Mouse (Mus musculus) ES-E14 (cell line): ENCODE data around the gene Rab1a. TPM values are rescaled to one million over a fixed set of nuclear protein-coding genes. Genes with fewer than 3 reads are reported as not detected.

Experiments used
- DNase-seq: peaks from one replicate; pipeline ENCODE4 v3.0.0-alpha.2; 2013; ENCODE audit warnings: low read depth, low spot score
- H3K27ac ChIP-seq: 2 replicates; pipeline ENCODE4 v1.5.1; 2012; ENCODE audit warnings: low read depth, mild to moderate bottlenecking, low read length, moderate library complexity, mixed read lengths; ENCODE audit not compliant: poor library complexity, insufficient read depth, severe bottlenecking
- H3K36me3 ChIP-seq: 2 replicates; pipeline ENCODE4 v1.6.1; 2012; ENCODE audit warnings: mild to moderate bottlenecking, low read length, moderate library complexity, mixed read lengths; ENCODE audit not compliant: control insufficient read depth, poor library complexity, insufficient read depth, severe bottlenecking
- H3K4me1 ChIP-seq, 2 experiments: fragments of 150-350 bp in 1 of 2; sonication (generic) in 1 of 2; 2 replicates each; pipeline ENCODE4 v1.6.1; 2012; ENCODE audit warnings: low read length in 2 of 2, mild to moderate bottlenecking in 1 of 2, mixed read lengths in 1 of 2; ENCODE audit not compliant: control insufficient read depth in 2 of 2, insufficient read depth in 2 of 2, poor library complexity in 1 of 2
- H3K4me3 ChIP-seq, 2 experiments: fragments of 150-350 bp in 1 of 2; sonication (generic) in 1 of 2; 2 replicates each; pipeline ENCODE4 v1.5.1; 2012; ENCODE audit warnings: low read length in 2 of 2, low read depth in 1 of 2, mild to moderate bottlenecking in 1 of 2, mixed read lengths in 1 of 2; ENCODE audit not compliant: insufficient read depth in 1 of 2, poor library complexity in 1 of 2, severe bottlenecking in 1 of 2
- H3K9ac ChIP-seq: 2 replicates; pipeline ENCODE4 v1.6.1; 2012; ENCODE audit warnings: low read depth, mild to moderate bottlenecking, low read length, mixed read lengths; ENCODE audit not compliant: poor library complexity, insufficient read depth, severe bottlenecking
- H3K9me3 ChIP-seq: fragments of 150-350 bp; sonication (generic); 2 replicates; pipeline ENCODE4 v1.6.1; 2012; ENCODE audit warnings: low read depth, mild to moderate bottlenecking, low read length; ENCODE audit not compliant: control insufficient read depth, insufficient read depth
- CHD2 ChIP-seq: IDR thresholded peaks from 2 replicates; pipeline ENCODE4 v1.6.1; 2014; ENCODE audit warnings: mild to moderate bottlenecking, low read depth, low read length, inconsistent platforms
- HCFC1 ChIP-seq: IDR thresholded peaks from 2 replicates; pipeline ENCODE4 v1.6.1; 2012; ENCODE audit warnings: low read length, inconsistent platforms, borderline replicate concordance; ENCODE audit not compliant: insufficient read depth
- MAFK ChIP-seq: IDR thresholded peaks from 2 replicates; pipeline ENCODE4 v1.6.1; 2014; ENCODE audit warnings: mild to moderate bottlenecking, low read depth, low read length, inconsistent platforms; ENCODE audit not compliant: insufficient read depth
- ZC3H11A ChIP-seq: IDR thresholded peaks from 2 replicates; pipeline ENCODE4 v1.6.1; 2012; ENCODE audit warnings: low read depth, mild to moderate bottlenecking, inconsistent platforms, low read length, borderline replicate concordance
- ZNF384 ChIP-seq: IDR thresholded peaks from 2 replicates; pipeline ENCODE4 v1.6.1; 2012; ENCODE audit warnings: low read depth, low read length, inconsistent platforms
- in situ Hi-C, 2 experiments: fragments of 600-800 bp; cut with MboI; formaldehyde crosslinking; loops; one replicate each; pipeline ENCODE4 v1.15.1; 2025; ENCODE audit warnings: low sequenced_read_pairs in 2 of 2, inconsistent platforms in 1 of 2; ENCODE audit not compliant: unreplicated experiment in 2 of 2
- total RNA-seq: library from RNA; depleted of rRNA; stranded (reverse); fragments of 300-350 nt; gene quantifications from 2 replicates; pipeline ENCODE4 v1.2.3, GENCODE M21; 2012

The Rab1a gene
- total RNA-seq, 1 experiment, result 122 TPM

GRCm38 (mm10) chr11:20231128-20231878, 30.1 kb downstream of the Rab1a start:
- no peak overlapping the region for H3K4me3 ChIP-seq
- peak; percentile 91 for TF ChIP-seq MAFK
- peak; percentile 64; the same call in 1 of the 2 replicates for TF ChIP-seq CHD2
- TF ChIP-seq ZNF384, result no peak; the same call in 1 of the 2 replicates
- no peak; the same call in 1 of the 2 replicates for TF ChIP-seq HCFC1
- TF ChIP-seq ZC3H11A, result no peak
- in situ Hi-C loops, result no loop called here
- peaks cover 15% of the 10 kb centered on the region for H3K36me3 ChIP-seq
- H3K27ac ChIP-seq, result peak overlapping the region; percentile 98
- H3K9ac ChIP-seq, result peak overlapping the region; percentile 46; the same call in 1 of the 2 replicates
- H3K9me3 ChIP-seq, result no peaks in the 10 kb centered on the region
- peak; percentile 86 for DNase-seq
- peaks cover 15 to 34% of the 10 kb centered on the region in 2 experiments for H3K4me1 ChIP-seq

- TF ChIP-seq ZNF384, result peak; percentile 84; the same call in 1 of the 2 replicates
- no peak for TF ChIP-seq HCFC1
- Histone ChIP-seq H3K9ac (peak overlapping the region; percentile 22; the same call in 1 of the 2 replicates), H3K27ac (peak overlapping the region; percentile 98)
Measured at GRCm38 (mm10) chr11:20232016-20232755, 31.0 kb downstream of the Rab1a start.

GRCm38 (mm10) chr11:20234233-20234632, 33.0 kb downstream of the Rab1a start:
- peaks cover 36% of the 10 kb centered on the region for H3K36me3 ChIP-seq
- in situ Hi-C loops, result no loop called here
- peak overlapping the region; percentile 28; the same call in 1 of the 2 replicates for H3K27ac ChIP-seq

More at GRCm38 (mm10) chr11:20232016-20232755, 31.0 kb downstream of the Rab1a start:
- peaks cover 23% of the 10 kb centered on the region for H3K36me3 ChIP-seq
- in situ Hi-C loops, result no loop called here
- H3K9me3 ChIP-seq, result no peaks in the 10 kb centered on the region
- no peak for DNase-seq
- H3K4me1 ChIP-seq, result peaks cover 18 to 30% of the 10 kb centered on the region in 2 experiments
- no peak overlapping the region for H3K4me3 ChIP-seq

GRCm38 (mm10) chr11:20237018-20237417, 35.8 kb downstream of the Rab1a start:
- no peak overlapping the region for H3K4me3 ChIP-seq
- no peak for DNase-seq
- H3K4me1 ChIP-seq, result peaks cover 12 to 14% of the 10 kb centered on the region in 2 experiments; a peak in 3 of 4 replicates
- TF ChIP-seq ZC3H11A, result no peak
- TF ChIP-seq HCFC1, result no peak
- TF ChIP-seq ZNF384, result no peak
- TF ChIP-seq MAFK, result no peak
- TF ChIP-seq CHD2, result no peak
- in situ Hi-C loops, result no loop called here
- peak overlapping the region; percentile 33; the same call in 1 of the 2 replicates for H3K27ac ChIP-seq
- H3K9ac ChIP-seq, result no peak overlapping the region
- no peaks in the 10 kb centered on the region for H3K9me3 ChIP-seq
- H3K36me3 ChIP-seq, result peaks cover 59% of the 10 kb centered on the region

More at GRCm38 (mm10) chr11:20234233-20234632, 33.0 kb downstream of the Rab1a start:
- TF ChIP-seq ZNF384 (no peak), HCFC1 (no peak), CHD2 (no peak), MAFK (peak; percentile 98), ZC3H11A (0 out of 2 replicates have a peak, but pooled peaks have one; percentile 18)
- Histone ChIP-seq H3K4me3 (no peak overlapping the region), H3K9me3 (no peaks in the 10 kb centered on the region), H3K9ac (peak overlapping the region; percentile 16; the same call in 1 of the 2 replicates), H3K4me1 (peaks cover 17 to 22% of the 10 kb centered on the region in 2 experiments)
- no peak for DNase-seq
